In the genomic region with DNA sequence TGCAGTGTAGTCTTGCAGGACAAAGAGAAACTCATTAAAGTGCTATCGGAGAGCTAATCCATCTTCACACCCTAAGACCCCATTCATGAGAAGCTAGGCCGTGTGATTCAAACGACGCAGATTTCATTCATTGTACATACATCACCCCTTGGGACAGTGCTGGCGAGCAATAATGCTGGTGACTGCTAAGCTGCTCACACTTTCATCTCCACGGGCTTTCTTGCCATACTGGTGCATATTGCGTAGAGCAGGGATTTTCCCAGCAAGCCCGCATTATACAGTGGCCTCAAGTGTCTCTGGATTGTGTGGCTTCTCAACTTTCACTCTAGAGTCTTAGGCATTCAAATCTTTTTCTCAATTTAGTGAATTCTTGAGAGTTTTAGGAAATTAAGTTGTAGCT, we compare ENCODE assay signal across 17 mouse cellular contexts. TPM values are rescaled to one million over a fixed set of nuclear protein-coding genes. Genes with fewer than 3 reads are reported as not detected.
DNase-seq lines count a peak whose midpoint lies in the region; ATAC-seq and TF ChIP-seq lines count a peak whose summit lies in the region.
"Had no signal": no experiment of that assay in that cellular context is flagged by ENCODE, and none has a peak within 500 bp of the region (broad histone marks: within the 10 kb centered on the region; RNA-seq: fewer than 3 reads in every experiment).

No protein-coding gene starts in this region.

- H3K27me3 ChIP-seq in forebrain, embryonic 14.5 days (replicated peaks; ENCODE audit: control insufficient read depth, insufficient read depth, low read length) = no peaks in the 10 kb centered on the region
- H3K27me3 ChIP-seq in hindbrain, postnatal 0 days (ENCODE audit: insufficient read depth, low read length) = no peaks in the 10 kb centered on the region
- H3K27me3 ChIP-seq in neural tube, embryonic 12.5 days (replicated peaks) = no peaks in the 10 kb centered on the region

- ATAC-seq in forebrain, embryonic 14.5 days = peak; percentile 54
- ATAC-seq in hindbrain, postnatal 0 days = no peak
- peak; percentile 48; the same call in 1 of the 2 replicates for ATAC-seq in neural tube, embryonic 12.5 days (ENCODE audit: low FRiP score, low read depth)

- DNase-seq in heart, adult 11 months = peak; percentile 74
- no peak for DNase-seq in heart, adult 8-10 months (ENCODE audit: low spot score)
- peak; percentile 72 for DNase-seq in forebrain, embryonic 14.5 days (ENCODE audit: low spot score)
- DNase-seq in hindbrain, postnatal 0 days (ENCODE audit: low spot score) = peak; percentile 16
- DNase-seq in left cerebral cortex, postnatal 25 days (ENCODE audit: low spot score in 2 of 2) = no peak
- DNase-seq in cerebellum, adult 11 months = no peak
- no peak for DNase-seq in spleen, postnatal 36 days (ENCODE audit: low spot score in 2 of 2)
- DNase-seq: adrenal gland, postnatal 10 days; cerebellum, postnatal 25 days; heart, adult 2 months; heart, postnatal 36 days; kidney, adult 11 months; kidney, postnatal 25 days; lung, adult 18-20 months; lung, postnatal 4 days; thymus, adult 18-20 months had no signal

- intact Hi-C loops in left cerebral cortex, postnatal 25 days (cut with DNase I) = no loop called here

- 4% methylated on average over 8 of the region's 8 CpGs for WGBS in forebrain, embryonic 14.5 days
- 40% methylated on average over 8 of the region's 8 CpGs for WGBS in hindbrain, postnatal 0 days
- 19% methylated on average over 8 of the region's 8 CpGs for WGBS in neural tube, embryonic 12.5 days

- H3K4me2 ChIP-seq in forebrain, embryonic 14.5 days (ENCODE audit: low read length) = no peak overlapping the region; the same call in 1 of the 2 replicates
- no peak overlapping the region for H3K4me2 ChIP-seq in hindbrain, postnatal 0 days (ENCODE audit: low read depth, low read length)
- peak overlapping the region; percentile 18; the same call in 1 of the 2 replicates for H3K4me2 ChIP-seq in neural tube, embryonic 12.5 days (replicated peaks)

- H3K4me1 ChIP-seq in forebrain, embryonic 14.5 days (ENCODE audit: control insufficient read depth, insufficient read depth, low read length) = peaks cover 11% of the 10 kb centered on the region; the same call in 1 of the 2 replicates
- peaks cover under 1% of the 10 kb centered on the region; the same call in 1 of the 2 replicates for H3K4me1 ChIP-seq in hindbrain, postnatal 0 days (ENCODE audit: insufficient read depth, low read length)
- peaks cover 12% of the 10 kb centered on the region for H3K4me1 ChIP-seq in neural tube, embryonic 12.5 days

- no peaks in the 10 kb centered on the region for H3K36me3 ChIP-seq in forebrain, embryonic 14.5 days (ENCODE audit: control insufficient read depth, insufficient read depth, low read length)
- H3K36me3 ChIP-seq in hindbrain, postnatal 0 days (ENCODE audit: insufficient read depth, low read length) = no peaks in the 10 kb centered on the region
- no peaks in the 10 kb centered on the region for H3K36me3 ChIP-seq in neural tube, embryonic 12.5 days

- no peak overlapping the region for H3K27ac ChIP-seq in forebrain, embryonic 14.5 days (ENCODE audit: low read depth, low read length)
- no peak overlapping the region for H3K27ac ChIP-seq in hindbrain, postnatal 0 days
- H3K27ac ChIP-seq in neural tube, embryonic 12.5 days = no peak overlapping the region
- H3K27ac ChIP-seq: heart, adult 2 months had no signal

- no peaks in the 10 kb centered on the region; the same call in 1 of the 2 replicates for H3K9me3 ChIP-seq in forebrain, embryonic 14.5 days (replicated peaks; ENCODE audit: control insufficient read depth, low read length)
- no peaks in the 10 kb centered on the region for H3K9me3 ChIP-seq in hindbrain, postnatal 0 days (ENCODE audit: low read length)
- no peaks in the 10 kb centered on the region for H3K9me3 ChIP-seq in neural tube, embryonic 12.5 days

- H3K9ac ChIP-seq in forebrain, embryonic 14.5 days (ENCODE audit: low read length) = no peak overlapping the region
- H3K9ac ChIP-seq in hindbrain, postnatal 0 days (replicated peaks; ENCODE audit: low read length) = no peak overlapping the region
- H3K9ac ChIP-seq in neural tube, embryonic 12.5 days = no peak overlapping the region

- no peak for TF ChIP-seq CTCF in hindbrain, postnatal 0 days (IDR thresholded peaks at IDR 0.05; ENCODE audit: low read depth)

- no peak overlapping the region for H3K4me3 ChIP-seq in forebrain, embryonic 14.5 days (ENCODE audit: low read depth, low read length)
- H3K4me3 ChIP-seq in hindbrain, postnatal 0 days (ENCODE audit: low read length) = no peak overlapping the region
- H3K4me3 ChIP-seq in neural tube, embryonic 12.5 days = no peak overlapping the region
- H3K4me3 ChIP-seq: heart, adult 2 months had no signal

RNA-seq across cellular contexts. Expression of gene Wdfy2, which starts 36.9 kb away (rescaled TPM):
- 1 to 10 TPM; 5.8 to 7.2 (median 6.1) TPM for total RNA-seq in heart, adult 8-10 months (2022)
- 9.2 and 10.0 TPM in 2 replicates for polyA plus RNA-seq in forebrain, embryonic 14.5 days (2014; fragmentation: Nextera tagmentation; extraction: Ambion mirVana)
- 16.9 and 20.6 TPM in 2 replicates for total RNA-seq in hindbrain, postnatal 0 days (2014; rRNA removed)
- polyA plus RNA-seq in hindbrain, postnatal 0 days (2015; fragmentation: Nextera tagmentation; extraction: Ambion mirVana) = 4.5 and 4.6 TPM in 2 replicates
- polyA plus RNA-seq in neural tube, embryonic 12.5 days (2016; fragmentation: Nextera tagmentation; extraction: Ambion mirVana) = 12.5 and 13.0 TPM in 2 replicates
- total RNA-seq in left cerebral cortex, postnatal 25 days (2021) = 10 to 100 TPM; 11.4 to 12.1 TPM

Comparison
In these comparisons a context has a peak if more than half of its experiments do, and no peak if none do; other contexts are left out.
1. DNase-seq: peak in heart, adult 11 months (single experiment), forebrain, embryonic 14.5 days (single experiment) and hindbrain, postnatal 0 days (single experiment); none in heart, adult 8-10 months (single experiment), left cerebral cortex, postnatal 25 days (0 of 2), cerebellum, adult 11 months (single experiment) and spleen, postnatal 36 days (0 of 2).